Mouse (Mus musculus): ENCODE measurements around the gene Gm17660. TPM values are rescaled to one million over a fixed set of nuclear protein-coding genes. Genes with fewer than 3 reads are reported as not detected.

Gm17660 gene
- polyA plus RNA-seq, 1 experiment from 2014 or later, result not detected

- TF ChIP-seq CTCF (IDR thresholded peaks at IDR 0.05) (no peak), EP300 (IDR thresholded peaks at IDR 0.05) (no peak)
Observed at GRCm38 (mm10) chr5:104059628-104060027, 17.8 kb downstream of the Gm17660 start.

GRCm38 (mm10) chr5:104058021-104058420 lies 19.4 kb downstream of the Gm17660 start:
- H3K9ac ChIP-seq (replicated peaks; ENCODE audit: low read depth), result no peak overlapping the region
- TF ChIP-seq EP300 (IDR thresholded peaks at IDR 0.05), result no peak
- TF ChIP-seq CTCF (IDR thresholded peaks at IDR 0.05), result peak; percentile 80
- 63% methylated on average over 15 of the region's 15 CpGs for WGBS
- no peak overlapping the region for H3K27ac ChIP-seq (ENCODE audit: low read length)
- DNase-seq (ENCODE audit: low spot score) (peak; percentile 42), ATAC-seq (no peak)
- peaks cover 18% of the 10 kb centered on the region for H3K36me3 ChIP-seq (ENCODE audit: insufficient read depth, low read length)
- H3K4me2 ChIP-seq (replicated peaks; ENCODE audit: low read depth, low read length), result no peak overlapping the region
- no peaks in the 10 kb centered on the region for H3K27me3 ChIP-seq (replicated peaks; ENCODE audit: insufficient read depth, low read length)
- H3K4me1 ChIP-seq (ENCODE audit: insufficient read depth, low read depth, low read length), result no peaks in the 10 kb centered on the region
- H3K4me3 ChIP-seq (ENCODE audit: low read depth, low read length), result no peak overlapping the region
- H3K9me3 ChIP-seq (ENCODE audit: low read length), result no peaks in the 10 kb centered on the region

More at GRCm38 (mm10) chr5:104059628-104060027, 17.8 kb downstream of the Gm17660 start:
- no peaks in the 10 kb centered on the region for H3K9me3 ChIP-seq (ENCODE audit: low read length)
- DNase-seq (ENCODE audit: low spot score), result no peak
- peaks cover 24% of the 10 kb centered on the region for H3K36me3 ChIP-seq (ENCODE audit: insufficient read depth, low read length)
- H3K4me2 ChIP-seq (replicated peaks; ENCODE audit: low read depth, low read length), result no peak overlapping the region
- H3K9ac ChIP-seq (replicated peaks; ENCODE audit: low read depth), result no peak overlapping the region
- 71% methylated on average over 9 of the region's 9 CpGs for whole genome bisulfite sequencing
- ATAC-seq, result no peak
- H3K27ac ChIP-seq (ENCODE audit: low read length), result no peak overlapping the region
- H3K4me1 ChIP-seq (ENCODE audit: insufficient read depth, low read depth, low read length), result no peaks in the 10 kb centered on the region
- H3K27me3 ChIP-seq (replicated peaks; ENCODE audit: insufficient read depth, low read length), result no peaks in the 10 kb centered on the region
- H3K4me3 ChIP-seq (ENCODE audit: low read depth, low read length), result no peak overlapping the region

GRCm38 (mm10) chr5:104056295-104056694 lies 21.1 kb downstream of the Gm17660 start:
- no peak for DNase-seq (ENCODE audit: low spot score)
- ATAC-seq, result no peak
- H3K36me3 ChIP-seq (ENCODE audit: insufficient read depth, low read length), result peaks cover 13% of the 10 kb centered on the region
- WGBS, result 84% methylated on average over 7 of the region's 7 CpGs
- no peak overlapping the region for H3K4me2 ChIP-seq (replicated peaks; ENCODE audit: low read depth, low read length)
- TF ChIP-seq CTCF (IDR thresholded peaks at IDR 0.05) (no peak), EP300 (IDR thresholded peaks at IDR 0.05) (no peak)
- no peaks in the 10 kb centered on the region for H3K27me3 ChIP-seq (replicated peaks; ENCODE audit: insufficient read depth, low read length)
- H3K27ac ChIP-seq (ENCODE audit: low read length), result no peak overlapping the region
- no peaks in the 10 kb centered on the region for H3K9me3 ChIP-seq (ENCODE audit: low read length)
- no peaks in the 10 kb centered on the region for H3K4me1 ChIP-seq (ENCODE audit: insufficient read depth, low read depth, low read length)
- no peak overlapping the region for H3K9ac ChIP-seq (replicated peaks; ENCODE audit: low read depth)
- no peak overlapping the region for H3K4me3 ChIP-seq (ENCODE audit: low read depth, low read length)

GRCm38 (mm10) chr5:104055816-104056215 lies 21.6 kb downstream of the Gm17660 start:
- no peaks in the 10 kb centered on the region for H3K9me3 ChIP-seq (ENCODE audit: low read length)
- H3K27ac ChIP-seq (ENCODE audit: low read length), result no peak overlapping the region
- H3K4me3 ChIP-seq (ENCODE audit: low read depth, low read length), result no peak overlapping the region
- H3K4me2 ChIP-seq (replicated peaks; ENCODE audit: low read depth, low read length), result no peak overlapping the region
- no peaks in the 10 kb centered on the region for H3K27me3 ChIP-seq (replicated peaks; ENCODE audit: insufficient read depth, low read length)
- whole genome bisulfite sequencing, result 80% methylated on average over 4 of the region's 4 CpGs
- DNase-seq (ENCODE audit: low spot score) (no peak), ATAC-seq (no peak)
- H3K4me1 ChIP-seq (ENCODE audit: insufficient read depth, low read depth, low read length), result no peaks in the 10 kb centered on the region
- no peak overlapping the region for H3K9ac ChIP-seq (replicated peaks; ENCODE audit: low read depth)
- TF ChIP-seq EP300 (IDR thresholded peaks at IDR 0.05) (no peak), CTCF (IDR thresholded peaks at IDR 0.05) (no peak)
- H3K36me3 ChIP-seq (ENCODE audit: insufficient read depth, low read length), result peaks cover 18% of the 10 kb centered on the region

GRCm38 (mm10) chr5:104054938-104055337 lies 22.5 kb downstream of the Gm17660 start:
- no peak overlapping the region for H3K4me3 ChIP-seq (ENCODE audit: low read depth, low read length)
- ATAC-seq (no peak), DNase-seq (ENCODE audit: low spot score) (no peak)
- no peaks in the 10 kb centered on the region for H3K4me1 ChIP-seq (ENCODE audit: insufficient read depth, low read depth, low read length)
- H3K9me3 ChIP-seq (ENCODE audit: low read length), result no peaks in the 10 kb centered on the region
- H3K36me3 ChIP-seq (ENCODE audit: insufficient read depth, low read length), result peaks cover 21% of the 10 kb centered on the region
- no peaks in the 10 kb centered on the region for H3K27me3 ChIP-seq (replicated peaks; ENCODE audit: insufficient read depth, low read length)
- WGBS, result 95% methylated on average over 4 of the region's 4 CpGs
- TF ChIP-seq EP300 (IDR thresholded peaks at IDR 0.05), result no peak
- H3K4me2 ChIP-seq (replicated peaks; ENCODE audit: low read depth, low read length), result no peak overlapping the region
- no peak overlapping the region for H3K9ac ChIP-seq (replicated peaks; ENCODE audit: low read depth)
- no peak overlapping the region for H3K27ac ChIP-seq (ENCODE audit: low read length)

- H3K27me3 ChIP-seq (replicated peaks; ENCODE audit: insufficient read depth, low read length), result no peaks in the 10 kb centered on the region
- H3K36me3 ChIP-seq (ENCODE audit: insufficient read depth, low read length), result peaks cover 15% of the 10 kb centered on the region
- 0 out of 2 replicates have a peak, but pooled peaks cover 4% of the 10 kb centered on the region for H3K4me1 ChIP-seq (ENCODE audit: insufficient read depth, low read depth, low read length)
- no peaks in the 10 kb centered on the region for H3K9me3 ChIP-seq (ENCODE audit: low read length)
- no peak overlapping the region for H3K4me3 ChIP-seq (ENCODE audit: low read depth, low read length)
- no peak overlapping the region for H3K27ac ChIP-seq (ENCODE audit: low read length)
- H3K4me2 ChIP-seq (replicated peaks; ENCODE audit: low read depth, low read length), result no peak overlapping the region
- peak; percentile 32; the same call in 1 of the 2 replicates for ATAC-seq
- WGBS, result 52% methylated on average over 8 of the region's 8 CpGs
- TF ChIP-seq EP300 (IDR thresholded peaks at IDR 0.05) (no peak), CTCF (IDR thresholded peaks at IDR 0.05) (peak; percentile 63)
- DNase-seq (ENCODE audit: low spot score), result peak; percentile 40
- no peak overlapping the region for H3K9ac ChIP-seq (replicated peaks; ENCODE audit: low read depth)
Observed at GRCm38 (mm10) chr5:104052956-104053355, 24.5 kb downstream of the Gm17660 start.

- peak overlapping the region; percentile 78 for H3K4me2 ChIP-seq (replicated peaks; ENCODE audit: low read depth, low read length)
- 25% methylated on average over 4 of the region's 4 CpGs for WGBS
- TF ChIP-seq EP300 (IDR thresholded peaks at IDR 0.05) (no peak), CTCF (IDR thresholded peaks at IDR 0.05) (peak; percentile 45)
- H3K27me3 ChIP-seq (replicated peaks; ENCODE audit: insufficient read depth, low read length), result no peaks in the 10 kb centered on the region
- ATAC-seq, result no peak
- peak overlapping the region; percentile 94; the same call in 1 of the 2 replicates for H3K27ac ChIP-seq (ENCODE audit: low read length)
- peak overlapping the region; percentile 86; the same call in 1 of the 2 replicates for H3K4me3 ChIP-seq (ENCODE audit: low read depth, low read length)
- H3K4me1 ChIP-seq (ENCODE audit: insufficient read depth, low read depth, low read length), result peaks cover 8% of the 10 kb centered on the region; the same call in 1 of the 2 replicates
- H3K9me3 ChIP-seq (ENCODE audit: low read length), result no peaks in the 10 kb centered on the region
- no peak for DNase-seq (ENCODE audit: low spot score)
- H3K9ac ChIP-seq (replicated peaks; ENCODE audit: low read depth), result 0 out of 2 replicates have a peak overlapping the region, but pooled peaks have one; percentile 85
- H3K36me3 ChIP-seq (ENCODE audit: insufficient read depth, low read length), result peaks cover 12% of the 10 kb centered on the region; the same call in 1 of the 2 replicates
Observed at GRCm38 (mm10) chr5:104048139-104048538, 29.3 kb downstream of the Gm17660 start.
